Mouse (Mus musculus) ES-Bruce4 (cell line): ENCODE measurements at regions not wholly inside any gene's neighbourhood (a gene's known extent, or its start where the extent isn't known, plus 50 kb on each side); places are given as distances from the start of the nearest gene placed in this dataset.

Source experiments
- CTCF ChIP-seq: IDR thresholded peaks from one replicate; pipeline ENCODE4 v1.8.1; 2011; ENCODE audit warnings: low read depth, low read length
- EP300 ChIP-seq: IDR thresholded peaks from 2 replicates; pipeline ENCODE4 v1.6.1; 2011; ENCODE audit warnings: low read depth, low read length; ENCODE audit not compliant: insufficient read depth

DNA sequence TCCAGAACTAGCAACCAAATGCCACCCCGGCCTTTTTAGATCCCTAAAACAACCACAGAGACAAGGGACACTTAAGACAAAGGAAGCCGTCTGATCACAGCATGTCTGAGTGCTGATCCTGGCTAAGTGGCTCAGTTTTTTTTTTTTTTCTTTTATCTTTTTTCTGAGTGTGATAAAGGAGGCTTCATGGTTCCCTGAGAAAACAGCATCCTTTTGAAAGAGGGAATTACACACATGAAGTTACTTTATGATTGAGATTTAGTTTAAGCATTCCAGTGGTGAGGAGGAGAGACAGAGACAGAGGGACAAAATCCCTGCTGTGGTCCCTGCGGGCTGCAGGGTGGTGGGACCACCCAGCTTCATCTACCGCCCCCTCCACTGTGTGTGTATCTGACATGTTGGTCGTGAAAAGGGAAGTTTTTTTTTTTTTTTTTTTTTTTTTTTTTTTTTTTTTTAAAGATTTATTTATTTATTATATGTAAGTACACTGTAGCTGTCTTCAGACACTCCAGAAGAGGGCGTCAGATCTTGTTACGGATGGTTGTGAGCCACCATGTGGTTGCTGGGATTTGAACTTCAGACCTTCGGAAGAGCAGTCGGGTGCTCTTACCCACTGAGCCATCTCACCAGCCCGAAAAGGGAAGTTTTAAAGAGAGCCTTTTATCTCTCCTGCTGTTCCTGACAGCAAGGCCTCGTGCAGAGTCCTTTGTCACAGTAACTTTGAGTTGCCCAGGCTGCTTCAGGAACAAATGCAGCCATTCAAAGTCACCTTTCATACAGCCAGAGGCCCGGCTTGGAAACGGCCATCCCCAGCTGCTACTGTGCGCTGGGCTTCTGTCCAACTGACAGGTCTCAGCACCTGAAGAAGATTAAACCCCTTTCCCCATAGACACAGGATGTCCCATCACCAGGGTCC, 136.8 kb upstream of the Slc22a12 start:
- TF ChIP-seq CTCF = no peak
- TF ChIP-seq EP300 = no peak
